8 mouse cellular contexts compared by ENCODE assay signal in genomic region chr4:126163067-126163659, GRCm38 (mm10). TPM values are rescaled to one million over a fixed set of nuclear protein-coding genes. Genes with fewer than 3 reads are reported as not detected.
DNase-seq lines count a peak whose midpoint lies in the region; ATAC-seq and TF ChIP-seq lines count a peak whose summit lies in the region.

Gene Sh3d21 (minus strand): TSS chr4:126163491.

- H3K9me3 ChIP-seq in neural tube, embryonic 11.5 days (ENCODE audit: control insufficient read depth, low read length) = no peaks in the 10 kb centered on the region
- no peaks in the 10 kb centered on the region for H3K9me3 ChIP-seq in forebrain, embryonic 10.5 days
- H3K9me3 ChIP-seq in intestine, embryonic 15.5 days = no peaks in the 10 kb centered on the region
- H3K9me3 ChIP-seq in liver, embryonic 15.5 days (replicated peaks) = no peaks in the 10 kb centered on the region

- DNase-seq in neural tube, embryonic 11.5 days (ENCODE audit: low spot score) = peak; percentile 31
- no peak for DNase-seq in neural tube, embryonic 10.5 days (ENCODE audit: extremely low spot score, low spot score)
- no peak for DNase-seq in forebrain, embryonic 10.5 days (ENCODE audit: extremely low spot score, low spot score)
- DNase-seq in spleen, adult 12 weeks (ENCODE audit: low spot score) = no peak
- DNase-seq in left cerebral cortex, postnatal 14 days (ENCODE audit: low spot score in 2 of 2) = no peak

- peak within 1 kb of the TSS; percentile 50 for H3K4me3 ChIP-seq in neural tube, embryonic 11.5 days (ENCODE audit: low read depth, low read length)
- H3K4me3 ChIP-seq in forebrain, embryonic 10.5 days = peak within 1 kb of the TSS; percentile 69
- peak within 1 kb of the TSS; percentile 65 for H3K4me3 ChIP-seq in intestine, embryonic 15.5 days (replicated peaks)
- H3K4me3 ChIP-seq in liver, embryonic 15.5 days (replicated peaks) = peak within 1 kb of the TSS; percentile 62
- peak within 1 kb of the TSS; percentile 54 for H3K4me3 ChIP-seq in olfactory bulb, adult 2 months (ENCODE audit: insufficient read depth, low read depth, low read length)

- H3K27ac ChIP-seq in neural tube, embryonic 11.5 days (ENCODE audit: low read depth, low read length) = no peak within 1 kb of the TSS
- peak within 1 kb of the TSS; percentile 83 for H3K27ac ChIP-seq in forebrain, embryonic 10.5 days
- H3K27ac ChIP-seq in intestine, embryonic 15.5 days = peak within 1 kb of the TSS; percentile 96
- peak within 1 kb of the TSS; percentile 70 for H3K27ac ChIP-seq in liver, embryonic 15.5 days (replicated peaks)
- H3K27ac ChIP-seq in olfactory bulb, adult 2 months (ENCODE audit: insufficient read depth, low read depth, low read length) = no peak within 1 kb of the TSS

- 6% methylated on average over 22 of the region's 22 CpGs for WGBS in neural tube, embryonic 11.5 days
- 5% methylated on average over 22 of the region's 22 CpGs for whole genome bisulfite sequencing in forebrain, embryonic 10.5 days
- WGBS in intestine, embryonic 15.5 days = 6% methylated on average over 22 of the region's 22 CpGs
- WGBS in liver, embryonic 15.5 days (ENCODE audit: insufficient replicate concordance) = 6% methylated on average over 22 of the region's 22 CpGs
- WGBS in olfactory bulb, adult 2 months = 14% methylated on average over 22 of the region's 22 CpGs

- peaks cover 11% of the 10 kb centered on the region; the same call in 1 of the 2 replicates for H3K4me1 ChIP-seq in neural tube, embryonic 11.5 days (ENCODE audit: control insufficient read depth, insufficient read depth, low read length)
- H3K4me1 ChIP-seq in forebrain, embryonic 10.5 days = peaks cover 22% of the 10 kb centered on the region
- peaks cover 22% of the 10 kb centered on the region for H3K4me1 ChIP-seq in intestine, embryonic 15.5 days (replicated peaks)
- peaks cover 31% of the 10 kb centered on the region for H3K4me1 ChIP-seq in liver, embryonic 15.5 days (replicated peaks)
- peaks cover 8% of the 10 kb centered on the region for H3K4me1 ChIP-seq in olfactory bulb, adult 2 months (ENCODE audit: control insufficient read depth, insufficient read depth, low read length)

- peaks cover 10% of the 10 kb centered on the region for H3K36me3 ChIP-seq in neural tube, embryonic 11.5 days (ENCODE audit: control insufficient read depth, insufficient read depth, low read length)
- peaks cover 39% of the 10 kb centered on the region for H3K36me3 ChIP-seq in forebrain, embryonic 10.5 days (replicated peaks)
- peaks cover 16% of the 10 kb centered on the region; the same call in 1 of the 2 replicates for H3K36me3 ChIP-seq in intestine, embryonic 15.5 days
- peaks cover 38% of the 10 kb centered on the region for H3K36me3 ChIP-seq in liver, embryonic 15.5 days (replicated peaks)

- peak within 1 kb of the TSS; percentile 95 for H3K4me2 ChIP-seq in neural tube, embryonic 11.5 days (ENCODE audit: low read depth)
- peak within 1 kb of the TSS; percentile 99 for H3K4me2 ChIP-seq in intestine, embryonic 15.5 days (replicated peaks)
- peak within 1 kb of the TSS; percentile 96 for H3K4me2 ChIP-seq in liver, embryonic 15.5 days

- intact Hi-C loops in left cerebral cortex, postnatal 14 days (cut with DNase I) = no loop called here

- no peak for TF ChIP-seq CTCF in olfactory bulb, adult 2 months (IDR thresholded peaks at IDR 0.05; ENCODE audit: insufficient read depth, low read depth, low read length)

- no peak for TF ChIP-seq POLR2A in olfactory bulb, adult 2 months (IDR thresholded peaks at IDR 0.05; ENCODE audit: insufficient read depth, low read depth, low read length)

- H3K27me3 ChIP-seq in neural tube, embryonic 11.5 days (ENCODE audit: control insufficient read depth, insufficient read depth, low read length) = no peaks in the 10 kb centered on the region
- H3K27me3 ChIP-seq in forebrain, embryonic 10.5 days (ENCODE audit: poor library complexity, severe bottlenecking) = no peaks in the 10 kb centered on the region
- H3K27me3 ChIP-seq in intestine, embryonic 15.5 days (replicated peaks) = no peaks in the 10 kb centered on the region
- H3K27me3 ChIP-seq in liver, embryonic 15.5 days = no peaks in the 10 kb centered on the region; the same call in 1 of the 2 replicates

- ATAC-seq in neural tube, embryonic 11.5 days (ENCODE audit: insufficient read depth, low FRiP score, low TSS enrichment) = 0 out of 2 replicates have a peak, but pooled peaks have one; percentile 29
- ATAC-seq in intestine, embryonic 15.5 days = peak; percentile 77
- ATAC-seq in liver, embryonic 15.5 days (ENCODE audit: insufficient read depth) = peak; percentile 54

- peak within 1 kb of the TSS; percentile 72 for H3K9ac ChIP-seq in neural tube, embryonic 11.5 days (ENCODE audit: low read length)
- H3K9ac ChIP-seq in intestine, embryonic 15.5 days = peak within 1 kb of the TSS; percentile 85
- H3K9ac ChIP-seq in liver, embryonic 15.5 days = peak within 1 kb of the TSS; percentile 71

RNA-seq across cellular contexts. Expression of gene Sh3d21, which starts in this region (rescaled TPM):
- 2.1 and 2.6 TPM in 2 replicates for polyA plus RNA-seq in neural tube, embryonic 11.5 days (2014; fragmentation: Nextera tagmentation; extraction: Ambion mirVana)
- 1.5 and 1.6 TPM in 2 replicates for polyA plus RNA-seq in forebrain, embryonic 10.5 days (2016; fragmentation: Nextera tagmentation; extraction: Ambion mirVana)
- polyA plus RNA-seq in intestine, embryonic 15.5 days (2015; fragmentation: Nextera tagmentation; extraction: Ambion mirVana) = 12.8 and 12.9 TPM in 2 replicates
- 1.4 and 1.6 TPM in 2 replicates for polyA plus RNA-seq in liver, embryonic 15.5 days (2015; fragmentation: Nextera tagmentation; extraction: Ambion mirVana)
- not detected in 2 replicates for polyA plus RNA-seq in olfactory bulb, adult 2 months (2012; ENCODE audit: insufficient read depth, insufficient read length, low replicate concordance, missing spikeins)
- total RNA-seq in left cerebral cortex, postnatal 14 days (2021) = 1 to 10 TPM in 1 of 2 experiments, under 1 TPM in 1; 0.79 to 1.0 TPM

Comparison
In these comparisons a context has a peak if more than half of its experiments do, and no peak if none do; other contexts are left out.
1. H3K27ac ChIP-seq: peak in forebrain, embryonic 10.5 days (single experiment), intestine, embryonic 15.5 days (single experiment) and liver, embryonic 15.5 days (single experiment); none in neural tube, embryonic 11.5 days (single experiment) and olfactory bulb, adult 2 months (single experiment).
2. Peak in every context shown above with its lines, with median percentiles within 50 percentile points of each other: ATAC-seq, H3K4me2 ChIP-seq, H3K4me3 ChIP-seq and H3K9ac ChIP-seq.